ENCODE assay signal across 21 mouse cellular contexts in genomic region chr2:106436136-106436535, GRCm38 (mm10).
DNase-seq lines count a peak whose midpoint lies in the region; ATAC-seq lines count a peak whose summit lies in the region.
"Had no signal": no experiment of that assay in that cellular context is flagged by ENCODE, and none has a peak within 500 bp of the region (broad histone marks: within the 10 kb centered on the region; RNA-seq: fewer than 3 reads in every experiment).

No protein-coding gene starts in this region.

- H3K4me3 ChIP-seq in hindbrain, embryonic 10.5 days: no peak overlapping the region
- H3K4me3 ChIP-seq in hindbrain, embryonic 14.5 days (replicated peaks; ENCODE audit: low read length): no peak overlapping the region
- H3K4me3 ChIP-seq in midbrain, embryonic 11.5 days (ENCODE audit: low read depth, low read length): no peak overlapping the region
- H3K4me3 ChIP-seq in midbrain, embryonic 14.5 days (replicated peaks; ENCODE audit: low read depth, low read length): no peak overlapping the region
- H3K4me3 ChIP-seq: embryonic facial prominence, embryonic 12.5 days; forebrain, embryonic 15.5 days; heart, adult 2 months; heart, embryonic 15.5 days had no signal

- H3K9ac ChIP-seq in hindbrain, embryonic 14.5 days: no peak overlapping the region
- no peak overlapping the region for H3K9ac ChIP-seq in midbrain, embryonic 11.5 days (ENCODE audit: low read length)
- H3K9ac ChIP-seq in midbrain, embryonic 14.5 days (replicated peaks; ENCODE audit: low read length): no peak overlapping the region
- H3K9ac ChIP-seq: embryonic facial prominence, embryonic 12.5 days; forebrain, embryonic 15.5 days; heart, embryonic 15.5 days had no signal

- no peak overlapping the region for H3K27ac ChIP-seq in hindbrain, embryonic 10.5 days
- no peak overlapping the region for H3K27ac ChIP-seq in hindbrain, embryonic 14.5 days
- no peak overlapping the region for H3K27ac ChIP-seq in midbrain, embryonic 11.5 days (ENCODE audit: low read depth, low read length)
- no peak overlapping the region for H3K27ac ChIP-seq in midbrain, embryonic 14.5 days (replicated peaks; ENCODE audit: low read depth, low read length)
- H3K27ac ChIP-seq: embryonic facial prominence, embryonic 12.5 days; forebrain, embryonic 15.5 days; heart, adult 2 months; heart, embryonic 15.5 days; hindbrain, postnatal 0 days had no signal

- H3K27me3 ChIP-seq in hindbrain, embryonic 10.5 days (ENCODE audit: insufficient read depth, poor library complexity, severe bottlenecking): peaks cover 73% of the 10 kb centered on the region
- H3K27me3 ChIP-seq in hindbrain, embryonic 14.5 days (ENCODE audit: control insufficient read depth, insufficient read depth, low read length): no peaks in the 10 kb centered on the region
- H3K27me3 ChIP-seq in midbrain, embryonic 11.5 days (ENCODE audit: control insufficient read depth, insufficient read depth, low read length): no peaks in the 10 kb centered on the region; the same call in 1 of the 2 replicates
- H3K27me3 ChIP-seq in midbrain, embryonic 14.5 days (ENCODE audit: control insufficient read depth, insufficient read depth, low read length): no peaks in the 10 kb centered on the region
- H3K27me3 ChIP-seq: embryonic facial prominence, embryonic 12.5 days; forebrain, embryonic 15.5 days; heart, embryonic 15.5 days had no signal

- no peaks in the 10 kb centered on the region for H3K36me3 ChIP-seq in hindbrain, embryonic 10.5 days
- no peaks in the 10 kb centered on the region for H3K36me3 ChIP-seq in hindbrain, embryonic 14.5 days (replicated peaks; ENCODE audit: control insufficient read depth, insufficient read depth)
- no peaks in the 10 kb centered on the region for H3K36me3 ChIP-seq in midbrain, embryonic 11.5 days (ENCODE audit: control insufficient read depth, insufficient read depth, low read length)
- H3K36me3 ChIP-seq in midbrain, embryonic 14.5 days (ENCODE audit: control insufficient read depth, insufficient read depth, low read length): no peaks in the 10 kb centered on the region
- H3K36me3 ChIP-seq: embryonic facial prominence, embryonic 12.5 days; forebrain, embryonic 15.5 days; heart, embryonic 15.5 days had no signal

- ATAC-seq in hindbrain, embryonic 14.5 days (ENCODE audit: low FRiP score): no peak
- ATAC-seq in midbrain, embryonic 11.5 days (ENCODE audit: low FRiP score): 0 out of 2 replicates have a peak, but pooled peaks have one; percentile 35
- ATAC-seq in midbrain, embryonic 14.5 days (ENCODE audit: low FRiP score, low TSS enrichment): no peak
- ATAC-seq: forebrain, embryonic 15.5 days; hindbrain, postnatal 0 days had no signal

- WGBS in hindbrain, embryonic 10.5 days: 17% methylated on average over 2 of the region's 2 CpGs
- WGBS in hindbrain, embryonic 14.5 days: 21% methylated on average over 2 of the region's 2 CpGs
- WGBS in midbrain, embryonic 11.5 days: 18% methylated on average over 2 of the region's 2 CpGs
- WGBS in midbrain, embryonic 14.5 days: 8% methylated on average over 2 of the region's 2 CpGs

- no peaks in the 10 kb centered on the region for H3K9me3 ChIP-seq in hindbrain, embryonic 10.5 days
- H3K9me3 ChIP-seq in hindbrain, embryonic 14.5 days (ENCODE audit: control insufficient read depth, low read length): no peaks in the 10 kb centered on the region
- no peaks in the 10 kb centered on the region for H3K9me3 ChIP-seq in midbrain, embryonic 11.5 days (ENCODE audit: control insufficient read depth, low read length)
- no peaks in the 10 kb centered on the region for H3K9me3 ChIP-seq in midbrain, embryonic 14.5 days (ENCODE audit: control insufficient read depth, low read length)
- H3K9me3 ChIP-seq: embryonic facial prominence, embryonic 12.5 days; forebrain, embryonic 15.5 days; heart, embryonic 15.5 days had no signal

- peaks cover 20% of the 10 kb centered on the region for H3K4me1 ChIP-seq in hindbrain, embryonic 10.5 days (replicated peaks)
- H3K4me1 ChIP-seq in hindbrain, embryonic 14.5 days (replicated peaks; ENCODE audit: control insufficient read depth, insufficient read depth, low read length): no peaks in the 10 kb centered on the region
- peaks cover 7% of the 10 kb centered on the region; the same call in 1 of the 2 replicates for H3K4me1 ChIP-seq in midbrain, embryonic 11.5 days (ENCODE audit: control insufficient read depth, insufficient read depth, low read length)
- H3K4me1 ChIP-seq in midbrain, embryonic 14.5 days (ENCODE audit: control insufficient read depth, insufficient read depth, low read length): peaks cover 2% of the 10 kb centered on the region; the same call in 1 of the 2 replicates

- H3K4me2 ChIP-seq in hindbrain, embryonic 14.5 days (replicated peaks): no peak overlapping the region
- H3K4me2 ChIP-seq in midbrain, embryonic 11.5 days: no peak overlapping the region
- H3K4me2 ChIP-seq in midbrain, embryonic 14.5 days (ENCODE audit: low read length): no peak overlapping the region
- H3K4me2 ChIP-seq: embryonic facial prominence, embryonic 12.5 days; forebrain, embryonic 15.5 days; heart, embryonic 11.5 days; heart, embryonic 15.5 days had no signal

- DNase-seq in hindbrain, embryonic 10.5 days (ENCODE audit: low spot score): peak; percentile 78
- no peak for DNase-seq in hindbrain, embryonic 14.5 days (ENCODE audit: low spot score)
- DNase-seq in midbrain, embryonic 11.5 days (ENCODE audit: low spot score, missing footprints): no peak
- DNase-seq in midbrain, embryonic 14.5 days: no peak
- peak; percentile 79 for DNase-seq in embryo, embryonic 10.5 days (ENCODE audit: low spot score)
- peak; percentile 70 for DNase-seq in retina, postnatal 1 day
- no peak for DNase-seq in ovary, postnatal 10 days (ENCODE audit: low spot score)
- DNase-seq in gastrocnemius, postnatal 10 days: no peak
- DNase-seq: adrenal gland, adult 2 months; adrenal gland, postnatal 36 days; cerebellum, adult 11 months; cerebellum, adult 9-10 months; cerebellum, postnatal 25 days; gastrocnemius, postnatal 14 days; heart, adult 2 months; heart, postnatal 14 days had no signal

Comparison
In these comparisons a context has a peak if more than half of its experiments do, and no peak if none do; other contexts are left out.
1. DNase-seq: peak in hindbrain, embryonic 10.5 days (single experiment), embryo, embryonic 10.5 days (single experiment) and retina, postnatal 1 day (single experiment); none in hindbrain, embryonic 14.5 days (single experiment), midbrain, embryonic 11.5 days (single experiment), midbrain, embryonic 14.5 days (single experiment), ovary, postnatal 10 days (single experiment) and gastrocnemius, postnatal 10 days (single experiment).